14 mouse cellular contexts compared by ENCODE assay signal in the genomic region with DNA sequence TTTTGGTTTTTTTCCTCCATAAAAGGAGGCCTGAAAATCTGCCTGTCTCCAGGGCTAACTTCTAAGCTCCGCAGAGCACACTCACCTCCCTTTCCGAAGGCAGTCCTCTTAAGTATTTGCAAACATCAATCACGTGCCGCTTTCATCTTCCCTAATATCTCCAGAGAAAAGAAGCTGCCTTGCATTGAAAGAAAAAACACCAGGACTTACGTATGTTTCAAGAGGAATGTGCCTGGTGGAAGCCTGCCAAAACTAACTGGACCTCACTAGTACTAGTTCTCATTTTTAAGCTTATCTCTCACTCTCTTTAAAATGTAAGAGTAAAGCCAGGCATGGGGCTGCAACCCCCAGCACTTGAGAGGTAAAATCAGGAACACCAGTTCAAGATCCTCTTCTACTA. TPM values are rescaled to one million over a fixed set of nuclear protein-coding genes. Genes with fewer than 3 reads are reported as not detected.
DNase-seq lines count a peak whose midpoint lies in the region; ATAC-seq and TF ChIP-seq lines count a peak whose summit lies in the region.
"Had no signal": no experiment of that assay in that cellular context is flagged by ENCODE, and none has a peak within 500 bp of the region (broad histone marks: within the 10 kb centered on the region; RNA-seq: fewer than 3 reads in every experiment).

No protein-coding gene starts in this region.

- 41% methylated on average over 5 of the region's 5 CpGs for WGBS in kidney, embryonic 16.5 days
- WGBS in limb, embryonic 15.5 days, result 29% methylated on average over 5 of the region's 5 CpGs

- peak; percentile 7 to 37 for DNase-seq in adrenal gland, postnatal 36 days
- no peak for DNase-seq in adrenal gland, postnatal 25 days
- no peak for DNase-seq in kidney, adult 18-20 months
- no peak for DNase-seq in gastrocnemius, adult 2 months
- no peak for DNase-seq in thymus, postnatal 25 days
- DNase-seq: cerebellum, postnatal 36 days; gastrocnemius, postnatal 10 days; liver, postnatal 0 days; thymus, postnatal 14 days had no signal

- no peak for TF ChIP-seq CTCF in ES-Bruce4 (IDR thresholded peaks at IDR 0.05; ENCODE audit: low read depth, low read length)
- TF ChIP-seq CTCF in gastrocnemius, adult 2 months (IDR thresholded peaks at IDR 0.05), result no peak

- peak overlapping the region; percentile 66; the same call in 1 of the 2 replicates for H3K27ac ChIP-seq in kidney, embryonic 16.5 days (ENCODE audit: low read length)
- H3K27ac ChIP-seq in ES-Bruce4 (ENCODE audit: insufficient read depth, low read length), result peak overlapping the region; percentile 41; the same call in 1 of the 2 replicates
- H3K27ac ChIP-seq in limb, embryonic 15.5 days, result peak overlapping the region; percentile 34; the same call in 1 of the 2 replicates
- H3K27ac ChIP-seq in gastrocnemius, adult 2 months, result no peak overlapping the region
- H3K27ac ChIP-seq: left cerebral cortex, adult 2 months had no signal

- no peak for TF ChIP-seq POLR2A in ES-Bruce4 (IDR thresholded peaks at IDR 0.05; ENCODE audit: insufficient read depth, low read length)

- H3K27me3 ChIP-seq in kidney, embryonic 16.5 days (ENCODE audit: insufficient read depth, low read length), result no peaks in the 10 kb centered on the region
- no peaks in the 10 kb centered on the region for H3K27me3 ChIP-seq in ES-Bruce4 (ENCODE audit: control insufficient read depth, insufficient read depth, low read length, poor library complexity, severe bottlenecking)
- no peaks in the 10 kb centered on the region for H3K27me3 ChIP-seq in limb, embryonic 15.5 days
- H3K27me3 ChIP-seq: Patski had no signal

- no peak overlapping the region for H3K9ac ChIP-seq in kidney, embryonic 16.5 days (replicated peaks; ENCODE audit: low read length)
- H3K9ac ChIP-seq in ES-Bruce4 (ENCODE audit: low read depth, poor library complexity, severe bottlenecking), result no peak overlapping the region; the same call in 1 of the 2 replicates
- no peak overlapping the region for H3K9ac ChIP-seq in limb, embryonic 15.5 days
- H3K9ac ChIP-seq: liver, postnatal 0 days had no signal

- H3K9me3 ChIP-seq in kidney, embryonic 16.5 days (ENCODE audit: low read length), result no peaks in the 10 kb centered on the region
- peaks cover 8% of the 10 kb centered on the region for H3K9me3 ChIP-seq in ES-Bruce4 (replicated peaks; ENCODE audit: control insufficient read depth, insufficient read depth, low read length, poor library complexity, severe bottlenecking)
- no peaks in the 10 kb centered on the region for H3K9me3 ChIP-seq in limb, embryonic 15.5 days

- peaks cover 9% of the 10 kb centered on the region for H3K4me1 ChIP-seq in kidney, embryonic 16.5 days (ENCODE audit: insufficient read depth, low read length)
- peaks cover 2% of the 10 kb centered on the region for H3K4me1 ChIP-seq in ES-Bruce4 (ENCODE audit: control insufficient read depth, insufficient read depth, low read length)
- H3K4me1 ChIP-seq in limb, embryonic 15.5 days, result peaks cover 7% of the 10 kb centered on the region; the same call in 1 of the 2 replicates

- no peak overlapping the region for H3K4me2 ChIP-seq in kidney, embryonic 16.5 days (replicated peaks; ENCODE audit: low read depth, low read length)
- H3K4me2 ChIP-seq in limb, embryonic 15.5 days, result no peak overlapping the region

- H3K4me3 ChIP-seq in kidney, embryonic 16.5 days (ENCODE audit: low read length), result no peak overlapping the region
- no peak overlapping the region for H3K4me3 ChIP-seq in ES-Bruce4 (ENCODE audit: low read depth, low read length)
- no peak overlapping the region for H3K4me3 ChIP-seq in limb, embryonic 15.5 days
- H3K4me3 ChIP-seq in gastrocnemius, adult 2 months, result no peak overlapping the region
- H3K4me3 ChIP-seq: left cerebral cortex, adult 2 months had no signal

- no peaks in the 10 kb centered on the region for H3K36me3 ChIP-seq in kidney, embryonic 16.5 days (ENCODE audit: insufficient read depth, low read length)
- peaks cover 38% of the 10 kb centered on the region for H3K36me3 ChIP-seq in ES-Bruce4 (ENCODE audit: control insufficient read depth, insufficient read depth, low read length, poor library complexity, severe bottlenecking)
- no peaks in the 10 kb centered on the region for H3K36me3 ChIP-seq in limb, embryonic 15.5 days

- no peak for TF ChIP-seq EP300 in ES-Bruce4 (IDR thresholded peaks at IDR 0.05; ENCODE audit: insufficient read depth, low read depth, low read length)

- intact Hi-C loops in gastrocnemius, adult 2 months (cut with DNase I), result no loop called here

- no peak for ATAC-seq in kidney, embryonic 16.5 days (ENCODE audit: low FRiP score, low TSS enrichment)
- no peak for ATAC-seq in limb, embryonic 15.5 days (ENCODE audit: insufficient number of reproducible peaks, low FRiP score, low TSS enrichment, low read depth)
- ATAC-seq: liver, postnatal 0 days; Patski had no signal

RNA-seq across cellular contexts. Expression of a gene that starts 59.4 kb away (rescaled TPM):
- 10 to 100 TPM; 20.2 to 25.1 TPM for total RNA-seq in adrenal gland, postnatal 36 days (2021)
- 18.0 and 18.6 TPM in 2 replicates for total RNA-seq in adrenal gland, postnatal 25 days (2021)
- 92.7 and 96.4 TPM in 2 replicates for polyA plus RNA-seq in kidney, embryonic 16.5 days (2015; fragmentation: Nextera tagmentation; extraction: Ambion mirVana)
- polyA plus RNA-seq in ES-Bruce4 (2011; ENCODE audit: insufficient read depth, insufficient read length, low read depth, missing spikeins), result 381 and 387 TPM in 2 replicates
- polyA plus RNA-seq in limb, embryonic 15.5 days (2015; fragmentation: Nextera tagmentation; extraction: Ambion mirVana), result 38.1 and 40.0 TPM in 2 replicates
- total RNA-seq in gastrocnemius, adult 2 months (2021), result 10 to 100 TPM in 1 of 2 experiments, 1 to 10 TPM in 1; 6.2 to 16.6 TPM

Comparison
In these comparisons a context has a peak if more than half of its experiments do, and no peak if none do; other contexts are left out.
1. DNase-seq: peak in adrenal gland, postnatal 36 days (2 of 2); none in adrenal gland, postnatal 25 days (single experiment), kidney, adult 18-20 months (single experiment), gastrocnemius, adult 2 months (single experiment) and thymus, postnatal 25 days (single experiment).